In genomic region chr13:94707371-94708280, GRCm38 (mm10) we compare ENCODE assay signal across 11 mouse cellular contexts.
DNase-seq lines count a peak whose midpoint lies in the region; ATAC-seq and TF ChIP-seq lines count a peak whose summit lies in the region.
"Had no signal": no experiment of that assay in that cellular context is flagged by ENCODE, and none has a peak within 500 bp of the region (broad histone marks: within the 10 kb centered on the region; RNA-seq: fewer than 3 reads in every experiment).

No protein-coding gene starts in this region.

- H3K4me3 ChIP-seq in heart, embryonic 15.5 days = 0 out of 2 replicates have a peak overlapping the region, but pooled peaks have one; percentile 10
- H3K4me3 ChIP-seq in midbrain, embryonic 13.5 days (replicated peaks) = no peak overlapping the region
- no peak overlapping the region for H3K4me3 ChIP-seq in stomach, postnatal 0 days (ENCODE audit: low read depth, low read length)

- ATAC-seq in heart, embryonic 15.5 days (replicated peaks; ENCODE audit: insufficient number of reproducible peaks, insufficient read depth, low FRiP score, low read depth) = no peak
- 0 out of 2 replicates have a peak, but pooled peaks have one; percentile 25 for ATAC-seq in midbrain, embryonic 13.5 days
- ATAC-seq in stomach, postnatal 0 days (ENCODE audit: low FRiP score, low TSS enrichment) = no peak

- no peak for TF ChIP-seq EP300 in stomach, postnatal 0 days (optimal IDR thresholded peaks at IDR 0.05)

- H3K4me1 ChIP-seq in heart, embryonic 15.5 days (replicated peaks) = peaks cover 26% of the 10 kb centered on the region
- H3K4me1 ChIP-seq in midbrain, embryonic 13.5 days (replicated peaks) = peaks cover 42% of the 10 kb centered on the region
- H3K4me1 ChIP-seq in stomach, postnatal 0 days (replicated peaks; ENCODE audit: control insufficient read depth, insufficient read depth) = peaks cover 6% of the 10 kb centered on the region; the same call in 1 of the 2 replicates

- TF ChIP-seq CTCF in stomach, postnatal 0 days (IDR thresholded peaks at IDR 0.05; ENCODE audit: low read depth) = no peak

- WGBS in heart, embryonic 15.5 days = 5% methylated on average over 32 of the region's 32 CpGs
- WGBS in midbrain, embryonic 13.5 days = 1% methylated on average over 30 of the region's 32 CpGs
- WGBS in stomach, postnatal 0 days = 5% methylated on average over 32 of the region's 32 CpGs

- no peak overlapping the region for H3K27ac ChIP-seq in heart, embryonic 15.5 days
- peak overlapping the region; percentile 30; the same call in 1 of the 2 replicates for H3K27ac ChIP-seq in midbrain, embryonic 13.5 days
- H3K27ac ChIP-seq in stomach, postnatal 0 days (replicated peaks) = no peak overlapping the region
- H3K27ac ChIP-seq: liver, embryonic 14.5 days had no signal

- H3K27me3 ChIP-seq in heart, embryonic 15.5 days = peaks cover 95% of the 10 kb centered on the region
- peaks cover 96% of the 10 kb centered on the region for H3K27me3 ChIP-seq in midbrain, embryonic 13.5 days
- peaks cover 17% of the 10 kb centered on the region for H3K27me3 ChIP-seq in stomach, postnatal 0 days (ENCODE audit: control insufficient read depth, insufficient read depth, low read length)

- no peak overlapping the region for H3K4me2 ChIP-seq in heart, embryonic 15.5 days
- H3K4me2 ChIP-seq in midbrain, embryonic 13.5 days (replicated peaks) = peak overlapping the region; percentile 29
- H3K4me2 ChIP-seq in stomach, postnatal 0 days (replicated peaks; ENCODE audit: low read depth) = no peak overlapping the region

- H3K9ac ChIP-seq in heart, embryonic 15.5 days = no peak overlapping the region
- H3K9ac ChIP-seq in midbrain, embryonic 13.5 days (replicated peaks) = no peak overlapping the region
- no peak overlapping the region for H3K9ac ChIP-seq in stomach, postnatal 0 days (ENCODE audit: low read length)
- H3K9ac ChIP-seq: liver, embryonic 14.5 days had no signal

- DNase-seq in heart, postnatal 4 days = no peak
- DNase-seq in ES-CJ7 (ENCODE audit: low read depth, low spot score) (peak; percentile 57), adipocyte (ENCODE audit: low spot score) (no peak)
- peak; percentile 54 for DNase-seq in embryo, embryonic 9.5 days (ENCODE audit: extremely low spot score)
- no peak for DNase-seq in stomach, postnatal 0 days (ENCODE audit: low spot score)
- DNase-seq in lung, postnatal 36 days = no peak
- DNase-seq: cerebellum, adult 9-10 months; layer of hippocampus, adult 9-11 months had no signal

- H3K9me3 ChIP-seq in heart, embryonic 15.5 days (replicated peaks) = no peaks in the 10 kb centered on the region
- H3K9me3 ChIP-seq in midbrain, embryonic 13.5 days = no peaks in the 10 kb centered on the region
- no peaks in the 10 kb centered on the region for H3K9me3 ChIP-seq in stomach, postnatal 0 days (ENCODE audit: control insufficient read depth, low read length)

- no peaks in the 10 kb centered on the region for H3K36me3 ChIP-seq in heart, embryonic 15.5 days
- no peaks in the 10 kb centered on the region for H3K36me3 ChIP-seq in midbrain, embryonic 13.5 days
- no peaks in the 10 kb centered on the region for H3K36me3 ChIP-seq in stomach, postnatal 0 days (ENCODE audit: control insufficient read depth, insufficient read depth, low read length)

Comparison
In these comparisons a context has a peak if more than half of its experiments do, and no peak if none do; other contexts are left out.
1. DNase-seq: peak in ES-CJ7 (single experiment) and embryo, embryonic 9.5 days (single experiment); none in heart, postnatal 4 days (single experiment), adipocyte (single experiment), stomach, postnatal 0 days (single experiment) and lung, postnatal 36 days (single experiment).